Mouse (Mus musculus) small intestine, adult 10 weeks (tissue): ENCODE results near the gene Ankrd16. TPM values are rescaled to one million over a fixed set of nuclear protein-coding genes. Genes with fewer than 3 reads are reported as not detected.

ENCODE experiments used
- polyA plus RNA-seq: library from polyadenylated mRNA; stranded (reverse); fragments of 350-450 nt; fragmentation: Illumina TruSeq; extraction: RNeasy Lipid Tissue Mini Kit (QIAGEN cat#74804); gene quantifications from one replicate; pipeline ENCODE4 v1.2.3, GENCODE M21; 2014; ENCODE audit warnings: low replicate concordance

Ankrd16 gene
- 19.3 TPM for polyA plus RNA-seq

DNA sequence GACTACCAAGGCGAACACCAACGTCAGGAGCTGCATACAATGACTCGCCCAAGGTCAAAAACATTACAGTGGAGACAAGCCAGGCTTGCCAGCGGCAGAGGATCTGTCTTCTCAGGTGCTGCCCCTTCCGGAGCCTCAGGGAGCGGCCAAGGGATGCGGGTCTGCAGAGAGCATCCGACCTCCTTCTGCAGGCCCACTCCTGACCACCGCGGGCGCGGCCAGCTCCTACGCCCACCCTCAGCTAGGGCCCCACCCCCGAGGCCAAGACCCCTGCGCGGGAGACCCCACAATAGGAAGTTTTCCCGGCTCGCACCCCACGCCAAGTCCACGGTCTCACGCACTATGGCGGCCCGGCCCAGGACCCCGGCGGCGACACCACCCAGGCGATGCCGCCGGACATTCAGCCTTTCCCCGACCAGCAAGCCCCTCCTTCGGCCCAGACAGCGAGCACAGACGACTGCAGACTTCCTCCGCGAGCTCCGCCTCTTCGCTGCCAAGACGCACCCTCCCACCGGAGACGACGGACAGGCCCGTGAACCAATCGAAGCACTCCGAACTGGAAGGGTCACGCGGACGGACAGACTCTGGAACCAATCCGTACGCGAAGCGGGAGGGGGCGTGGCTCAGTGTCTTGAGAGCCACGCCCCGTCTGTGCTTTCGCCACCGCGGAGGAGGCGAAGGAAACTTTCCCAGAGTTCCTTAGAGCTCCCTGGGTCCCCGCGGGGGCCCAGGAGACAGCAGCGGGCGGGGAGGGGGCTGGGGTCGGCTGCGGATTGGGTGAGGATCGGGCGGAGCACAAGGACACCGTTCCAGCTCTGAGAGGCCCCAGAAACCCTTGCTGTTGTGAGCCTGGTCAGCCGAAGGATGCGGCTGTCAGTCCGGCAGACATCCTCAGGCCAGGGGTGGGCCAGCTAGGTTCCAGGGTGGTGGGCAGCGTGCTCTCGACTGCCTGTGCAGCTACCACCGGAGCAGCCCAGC is at the start of gene Ankrd16, which contains the start of gene Fbh1:
Gene Ankrd16 (plus strand): TSS at position 786 of the 978 bp plus-strand sequence.
Gene Fbh1 (minus strand): TSS at position 492 of the 978 bp plus-strand sequence.

Other genes with a start within 250 kb of the Ankrd16 start
- 24.0 TPM for gene Pfkfb3, start 223.8 kb upstream of the Ankrd16 start, polyA plus RNA-seq
- 165 TPM for gene Rbm17, start 173.7 kb upstream of the Ankrd16 start, polyA plus RNA-seq
- not detected for gene Gm17490, start 151.6 kb upstream of the Ankrd16 start, polyA plus RNA-seq
- gene Il2ra, start 135.1 kb upstream of the Ankrd16 start, polyA plus RNA-seq = 0.52 TPM
- 22.3 TPM for gene Il15ra, start 72.6 kb upstream of the Ankrd16 start, polyA plus RNA-seq
- gene Fbh1, start 294 bp upstream of the Ankrd16 start, polyA plus RNA-seq = 66.4 TPM